Mouse (Mus musculus) hindbrain, postnatal 0 days (tissue): ENCODE measurements around the gene Mapk13. TPM values are rescaled to one million over a fixed set of nuclear protein-coding genes. Genes with fewer than 3 reads are reported as not detected.

Experiments
- ATAC-seq: fragments of 200-750 bp; cut with Nextera tagmentation; 2 replicates; pipeline ENCODE4 v1.8.0; 2017; ENCODE audit warnings: mild to moderate bottlenecking, moderate TSS enrichment, moderate library complexity
- DNase-seq: peaks from one replicate; pipeline ENCODE4 v3.0.0-alpha.2; 2015; ENCODE audit warnings: low spot score
- H3K27ac ChIP-seq: fragments of 300-500 bp; sonication (generic); 2 replicates; pipeline ENCODE4 v1.5.1; 2014; ENCODE audit warnings: mild to moderate bottlenecking
- H3K27me3 ChIP-seq: fragments of 300-500 bp; sonication (generic); 2 replicates; pipeline ENCODE4 v1.6.1; 2014; ENCODE audit warnings: low read length, mixed read lengths; ENCODE audit not compliant: insufficient read depth
- H3K36me3 ChIP-seq: fragments of 300-500 bp; sonication (generic); 2 replicates; pipeline ENCODE4 v1.6.1; 2014; ENCODE audit warnings: low read length, mixed read lengths; ENCODE audit not compliant: insufficient read depth
- H3K4me1 ChIP-seq: fragments of 300-500 bp; sonication (generic); 2 replicates; pipeline ENCODE4 v1.6.1; 2014; ENCODE audit warnings: antibody characterized with exemption, low read length, mixed read lengths; ENCODE audit not compliant: insufficient read depth
- H3K4me2 ChIP-seq: fragments of 300-500 bp; sonication (generic); 2 replicates; pipeline ENCODE4 v1.6.1; 2014; ENCODE audit warnings: low read depth, mild to moderate bottlenecking, low read length, moderate library complexity, mixed read lengths
- H3K4me3 ChIP-seq: fragments of 300-500 bp; sonication (generic); 2 replicates; pipeline ENCODE4 v1.5.1; 2014; ENCODE audit warnings: low read length
- H3K9ac ChIP-seq: fragments of 300-500 bp; sonication (generic); replicated peaks from 2 replicates; pipeline ENCODE4 v1.6.1; 2014; ENCODE audit warnings: mild to moderate bottlenecking, low read length, moderate library complexity, mixed read lengths
- H3K9me3 ChIP-seq: fragments of 300-500 bp; sonication (generic); 2 replicates; pipeline ENCODE4 v1.6.1; 2016; ENCODE audit warnings: low read length, mixed read lengths
- CTCF ChIP-seq: IDR thresholded peaks from 2 replicates; pipeline ENCODE4 v1.5.1; 2016; ENCODE audit warnings: antibody characterized with exemption, control low read depth, low read depth
- WGBS: fragments of 180-500 bp; shearing (Covaris S2); extraction: QIAGEN DNeasy Blood & Tissue Kit; methylation state at CpG from one replicate; pipeline ENCODE4 v1.1.7; 2014; 5-methylcytosine and 5-hydroxymethylcytosine counted together
- polyA plus RNA-seq: library from polyadenylated mRNA; unstranded; fragments of >200 nt; fragmentation: Nextera tagmentation; extraction: Ambion mirVana; gene quantifications from 2 replicates; pipeline ENCODE4 v1.2.1, GENCODE M21; 2015
- total RNA-seq: library from RNA; depleted of rRNA; stranded (reverse); fragments of >200 nt; gene quantifications from 2 replicates; pipeline ENCODE4 v1.2.3, GENCODE M21; 2014

Gene Mapk13
- total and polyA plus RNA-seq, 2 experiments from 2014 or later = 0.37 to 1.7 TPM

DNA sequence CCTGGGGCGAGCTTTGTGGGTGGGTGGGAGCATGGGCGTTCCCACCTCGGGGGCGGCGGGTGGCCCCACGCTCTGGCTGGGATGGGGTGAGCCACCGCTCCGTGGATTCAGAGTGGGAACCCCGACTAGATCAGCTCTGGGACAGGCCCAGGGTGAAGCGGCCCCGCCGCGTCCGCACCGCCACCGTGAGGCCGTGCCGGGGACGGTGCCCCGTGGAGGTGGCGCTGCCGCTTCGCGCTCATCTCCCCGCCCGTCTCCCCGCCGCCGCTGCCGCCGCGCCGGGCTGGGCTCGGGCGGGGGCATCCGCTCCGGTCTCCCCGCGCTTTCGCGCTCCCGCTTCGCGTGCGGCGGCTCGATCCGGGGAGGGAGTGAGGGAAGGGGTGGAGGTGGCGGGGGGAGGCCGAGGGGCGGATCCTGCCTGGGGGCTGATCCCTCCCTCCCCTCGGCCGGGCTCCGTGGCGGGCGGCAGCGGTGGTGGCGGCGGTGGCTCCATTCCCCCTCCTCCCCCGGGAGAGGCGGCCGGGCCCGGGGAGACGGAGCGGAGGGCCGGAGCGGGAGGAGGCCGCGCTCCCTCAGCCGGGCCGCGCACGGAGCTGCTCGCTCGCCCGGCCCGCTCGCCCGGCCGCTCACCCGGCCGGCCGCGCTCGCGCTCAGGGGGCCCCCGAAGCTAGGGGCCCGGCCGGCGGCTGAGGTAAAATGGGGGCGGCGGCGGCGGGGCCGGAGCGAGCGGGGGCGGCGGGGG is 31.7 kb downstream of the Mapk13 start, which contains the start of gene Brpf3:
Gene Brpf3, plus strand, starts transcription at position 420 of the 742 bp plus-strand sequence.
- H3K4me2 ChIP-seq = peak within 1 kb of the TSS; percentile 98
- TF ChIP-seq CTCF = peak; percentile 30
- H3K4me1 ChIP-seq = peaks cover 5% of the 10 kb centered on the region; the same call in 1 of the 2 replicates
- no peaks in the 10 kb centered on the region for H3K36me3 ChIP-seq
- H3K9me3 ChIP-seq = no peaks in the 10 kb centered on the region
- ATAC-seq (peak; percentile 70), DNase-seq (peak; percentile 81)
- peak within 1 kb of the TSS; percentile 100 for H3K27ac ChIP-seq
- peak within 1 kb of the TSS; percentile 100 for H3K9ac ChIP-seq
- WGBS = 1% methylated on average over 23 of the region's 99 CpGs
- H3K27me3 ChIP-seq = no peaks in the 10 kb centered on the region
- peak within 1 kb of the TSS; percentile 92 for H3K4me3 ChIP-seq

DNA sequence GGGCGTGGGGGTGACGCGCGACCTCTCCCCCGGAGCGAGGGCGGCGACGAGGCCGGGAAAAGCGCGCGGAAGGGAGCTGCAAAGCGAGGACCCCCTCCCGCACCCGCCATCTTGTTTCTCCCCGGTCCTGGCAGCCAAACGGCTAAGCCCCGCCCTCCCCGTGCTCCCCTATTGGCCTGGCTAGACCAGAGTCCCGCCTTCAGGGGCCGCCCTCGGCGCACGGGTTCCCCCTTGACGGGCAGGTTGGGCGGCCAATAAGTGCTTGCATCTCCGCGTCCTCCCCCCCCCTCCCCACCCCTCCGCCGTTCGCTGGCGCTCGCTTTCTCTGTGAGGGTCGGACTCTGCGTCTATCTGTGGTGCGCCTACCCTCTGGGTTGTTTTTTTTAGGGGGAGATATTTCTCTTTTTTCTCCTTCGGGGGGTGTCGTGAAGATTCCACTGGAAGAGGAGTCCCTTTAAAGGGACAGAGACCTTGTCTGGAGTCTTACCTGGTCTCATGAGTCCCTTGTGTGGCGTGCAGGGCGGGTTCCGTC is 32.4 kb downstream of the Mapk13 start:
- Histone ChIP-seq H3K27ac (peak overlapping the region; percentile 100), H3K27me3 (no peaks in the 10 kb centered on the region), H3K4me2 (peak overlapping the region; percentile 98), H3K4me1 (peaks cover 5% of the 10 kb centered on the region; the same call in 1 of the 2 replicates), H3K9ac (peak overlapping the region; percentile 100), H3K36me3 (peaks cover 6% of the 10 kb centered on the region; the same call in 1 of the 2 replicates), H3K9me3 (no peaks in the 10 kb centered on the region), H3K4me3 (peak overlapping the region; percentile 92)
- ATAC-seq (peak; percentile 99), DNase-seq (peak; percentile 100)
- 0% methylated on average over 30 of the region's 42 CpGs for WGBS
- no peak for TF ChIP-seq CTCF

DNA sequence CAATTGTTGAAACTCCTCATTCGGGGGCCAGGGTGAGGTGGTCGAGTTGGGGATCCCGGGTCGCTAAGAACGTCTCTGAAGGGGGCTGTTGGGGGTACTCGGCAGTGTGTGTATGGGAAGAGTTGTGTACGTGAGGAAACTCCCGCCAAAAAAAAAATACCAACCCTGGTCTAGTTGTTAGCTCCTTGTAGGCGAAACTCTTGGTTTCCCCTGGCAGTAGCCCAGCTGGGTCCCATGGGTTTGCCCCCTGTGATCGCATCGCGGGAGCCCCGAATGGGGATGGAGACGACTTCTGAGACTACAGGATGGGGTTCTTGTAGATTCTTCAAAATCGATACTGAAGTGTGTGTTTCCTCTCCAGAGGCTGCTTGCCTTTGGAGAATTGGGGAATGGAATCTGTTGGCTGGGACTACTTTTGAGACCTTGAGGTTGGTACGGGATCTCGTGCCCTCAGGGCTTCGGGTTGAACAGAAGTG is 32.9 kb downstream of the Mapk13 start:
- Histone ChIP-seq H3K27ac (0 out of 2 replicates have a peak overlapping the region, but pooled peaks have one; percentile 100), H3K36me3 (peaks cover 10% of the 10 kb centered on the region; the same call in 1 of the 2 replicates), H3K4me3 (peak overlapping the region; percentile 92), H3K4me1 (peaks cover 5% of the 10 kb centered on the region; the same call in 1 of the 2 replicates), H3K4me2 (peak overlapping the region; percentile 98), H3K9ac (peak overlapping the region; percentile 100), H3K9me3 (no peaks in the 10 kb centered on the region), H3K27me3 (no peaks in the 10 kb centered on the region)
- DNase-seq (peak; percentile 41), ATAC-seq (no peak)
- 1% methylated on average over 18 of the region's 18 CpGs for WGBS
- TF ChIP-seq CTCF = no peak

DNA sequence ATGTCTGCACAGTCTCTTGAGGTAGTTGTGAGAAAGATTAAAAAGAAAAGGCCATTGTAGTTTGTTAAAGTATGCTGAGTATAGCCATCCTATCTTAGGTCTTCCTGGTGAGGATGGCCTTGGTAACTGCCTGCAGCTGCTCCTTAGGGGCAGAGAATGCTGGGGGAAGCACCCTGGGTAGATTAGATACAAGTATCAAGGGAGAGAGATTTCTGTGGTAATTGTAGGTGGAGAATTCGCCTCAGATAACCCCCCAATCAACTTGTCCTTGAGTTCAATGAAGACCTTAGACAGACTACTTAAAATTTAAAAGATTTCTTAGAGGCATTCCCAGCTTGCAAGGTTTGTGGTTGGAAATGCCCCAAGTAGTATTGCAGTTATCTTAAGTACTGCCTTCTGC is 34.2 kb downstream of the Mapk13 start:
- H3K9me3 ChIP-seq = no peaks in the 10 kb centered on the region
- 86% methylated on average over 1 of the region's 1 CpGs for WGBS
- no peak overlapping the region for H3K4me2 ChIP-seq
- no peak for ATAC-seq
- peaks cover 16% of the 10 kb centered on the region; the same call in 1 of the 2 replicates for H3K36me3 ChIP-seq
- TF ChIP-seq CTCF = no peak
- H3K4me1 ChIP-seq = peaks cover 5% of the 10 kb centered on the region; the same call in 1 of the 2 replicates
- DNase-seq = no peak
- no peak overlapping the region for H3K27ac ChIP-seq
- no peaks in the 10 kb centered on the region for H3K27me3 ChIP-seq
- H3K4me3 ChIP-seq = no peak overlapping the region
- no peak overlapping the region for H3K9ac ChIP-seq

DNA sequence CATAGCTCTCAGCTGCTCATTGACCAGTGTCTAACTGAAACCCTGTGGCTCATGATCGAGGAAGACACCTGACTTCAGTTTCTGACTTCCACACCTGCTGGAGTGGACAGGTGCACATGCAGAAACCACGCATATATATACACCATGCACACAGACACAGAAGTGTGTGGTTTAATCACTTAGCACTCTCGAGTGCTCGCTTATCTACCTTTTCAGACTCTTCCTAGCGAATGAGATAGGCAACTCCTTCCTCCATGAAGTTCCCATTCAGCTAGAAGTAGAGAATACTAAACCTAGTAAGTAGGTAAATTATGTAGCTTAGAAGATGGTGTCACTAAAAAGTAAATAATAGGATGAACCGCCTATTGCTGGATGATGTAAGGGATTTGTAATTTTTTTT is 35.9 kb downstream of the Mapk13 start:
- TF ChIP-seq CTCF = no peak
- ATAC-seq = no peak

DNA sequence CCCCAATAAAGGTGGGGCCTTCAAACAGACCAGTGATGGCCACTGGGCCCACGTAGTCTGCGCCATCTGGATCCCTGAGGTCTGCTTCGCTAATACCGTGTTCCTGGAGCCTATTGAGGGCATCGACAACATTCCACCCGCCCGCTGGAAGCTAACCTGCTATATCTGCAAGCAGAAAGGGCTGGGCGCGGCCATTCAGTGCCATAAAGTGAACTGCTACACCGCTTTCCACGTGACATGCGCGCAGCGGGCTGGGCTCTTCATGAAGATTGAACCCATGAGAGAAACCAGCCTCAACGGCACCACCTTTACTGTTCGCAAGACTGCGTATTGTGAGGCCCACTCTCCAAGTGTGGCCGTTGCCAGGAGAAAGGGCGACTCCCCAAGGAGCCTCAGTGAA is 37.7 kb downstream of the Mapk13 start:
- no peak for TF ChIP-seq CTCF
- ATAC-seq (no peak), DNase-seq (no peak)
- no peaks in the 10 kb centered on the region for H3K9me3 ChIP-seq
- H3K9ac ChIP-seq = no peak overlapping the region
- H3K27ac ChIP-seq = no peak overlapping the region
- peaks cover 34% of the 10 kb centered on the region; the same call in 1 of the 2 replicates for H3K36me3 ChIP-seq
- no peaks in the 10 kb centered on the region for H3K4me1 ChIP-seq
- no peak overlapping the region for H3K4me3 ChIP-seq
- no peaks in the 10 kb centered on the region for H3K27me3 ChIP-seq
- 96% methylated on average over 19 of the region's 19 CpGs for WGBS
- H3K4me2 ChIP-seq = no peak overlapping the region

More for the DNA sequence above, 35.9 kb downstream of the Mapk13 start:
- Histone ChIP-seq H3K4me3 (no peak overlapping the region), H3K27ac (no peak overlapping the region), H3K9ac (no peak overlapping the region), H3K36me3 (peaks cover 24% of the 10 kb centered on the region; the same call in 1 of the 2 replicates), H3K4me1 (peaks cover 5% of the 10 kb centered on the region; the same call in 1 of the 2 replicates), H3K4me2 (no peak overlapping the region), H3K9me3 (no peaks in the 10 kb centered on the region), H3K27me3 (no peaks in the 10 kb centered on the region)
- no peak for DNase-seq
- 93% methylated on average over 6 of the region's 6 CpGs for WGBS

DNA sequence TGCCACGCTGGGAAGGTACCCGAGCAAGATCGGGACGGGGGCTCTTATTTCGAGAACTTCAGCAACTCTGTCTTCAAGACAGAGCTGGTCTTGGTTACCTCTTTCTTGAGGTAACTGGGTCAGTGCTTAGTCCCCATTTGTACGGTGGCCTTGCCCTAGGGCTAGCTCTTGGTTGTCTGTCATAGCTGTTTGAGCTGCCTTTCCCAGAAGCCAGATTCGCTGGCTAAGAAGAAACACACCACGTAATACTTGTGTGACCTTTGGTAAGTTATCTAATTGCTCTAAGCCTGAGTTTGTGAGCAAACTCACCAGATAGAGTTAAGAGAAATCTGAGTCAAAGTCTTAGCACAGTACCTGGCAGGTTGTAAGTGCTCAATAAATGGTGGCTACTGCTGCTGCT is 39.6 kb downstream of the Mapk13 start:
- ATAC-seq (no peak), DNase-seq (no peak)
- no peak overlapping the region for H3K9ac ChIP-seq
- 97% methylated on average over 8 of the region's 8 CpGs for WGBS
- H3K27me3 ChIP-seq = no peaks in the 10 kb centered on the region
- TF ChIP-seq CTCF = no peak
- H3K27ac ChIP-seq = no peak overlapping the region
- H3K36me3 ChIP-seq = peaks cover 43% of the 10 kb centered on the region; the same call in 1 of the 2 replicates
- H3K4me2 ChIP-seq = no peak overlapping the region
- no peak overlapping the region for H3K4me3 ChIP-seq
- no peaks in the 10 kb centered on the region for H3K4me1 ChIP-seq
- no peaks in the 10 kb centered on the region for H3K9me3 ChIP-seq
